Mouse (Mus musculus) bone marrow, adult 2 months (tissue): Measurements from ENCODE around the gene Rpap1.

Source experiments
- CTCF ChIP-seq: fragments of 200-500 bp; IDR thresholded peaks from 2 replicates; pipeline ENCODE4 v1.5.1; 2011; ENCODE audit warnings: low read length, control low read depth; ENCODE audit not compliant: control insufficient read depth, insufficient read depth
- POLR2A ChIP-seq: fragments of 200-500 bp; IDR thresholded peaks from 2 replicates; pipeline ENCODE4 v1.6.1; 2011; ENCODE audit warnings: low read depth, mild to moderate bottlenecking, control low read depth, low read length, borderline replicate concordance; ENCODE audit not compliant: control insufficient read depth

DNA sequence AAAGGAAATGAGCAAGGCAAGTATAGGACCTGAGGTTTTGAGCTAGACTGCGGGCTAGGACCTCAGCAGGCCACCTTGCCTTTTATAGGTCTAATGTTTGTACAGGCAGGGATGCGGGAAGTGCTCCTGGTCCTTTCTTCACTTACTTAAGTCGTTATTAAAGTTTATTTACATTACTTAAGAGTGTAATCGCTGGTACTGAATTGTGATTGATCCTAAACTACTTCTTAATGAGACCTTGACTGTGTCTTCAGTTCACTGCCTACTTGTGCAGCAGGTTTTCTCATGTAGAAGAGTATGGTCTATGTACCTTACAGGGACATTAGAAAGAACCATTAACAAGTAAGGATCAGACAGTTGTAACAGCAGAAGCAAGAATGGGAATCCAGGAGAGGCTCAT is 56.6 kb downstream of the Rpap1 start:
- TF ChIP-seq CTCF (no peak), POLR2A (no peak)
